Mouse (Mus musculus) embryonic facial prominence, embryonic 10.5 days (tissue): ENCODE data around the gene Rexo5. TPM values are rescaled to one million over a fixed set of nuclear protein-coding genes. Genes with fewer than 3 reads are reported as not detected.
A peak's percentile ranks its signal among the peaks of the same experiment; 100 is the strongest.

ENCODE experiments used
- DNase-seq: peaks from one replicate; pipeline ENCODE4 v3.0.0-alpha.2; 2017; ENCODE audit warnings: low spot score
- H3K27ac ChIP-seq: fragments of 300-500 bp; sonication (generic); replicated peaks from 2 replicates; pipeline ENCODE4 v1.5.1; 2016; ENCODE audit warnings: mild to moderate bottlenecking
- H3K27me3 ChIP-seq: fragments of 300-500 bp; sonication (generic); replicated peaks from 2 replicates; pipeline ENCODE4 v1.6.1; 2016; ENCODE audit warnings: low read depth, mild to moderate bottlenecking; ENCODE audit not compliant: poor library complexity, severe bottlenecking
- H3K36me3 ChIP-seq: fragments of 300-500 bp; sonication (generic); replicated peaks from 2 replicates; pipeline ENCODE4 v1.6.1; 2016; ENCODE audit warnings: mild to moderate bottlenecking, moderate library complexity
- H3K4me1 ChIP-seq: fragments of 300-500 bp; sonication (generic); 2 replicates; pipeline ENCODE4 v1.6.1; 2016
- H3K4me3 ChIP-seq: fragments of 300-500 bp; sonication (generic); 2 replicates; pipeline ENCODE4 v1.5.1; 2016; ENCODE audit warnings: mild to moderate bottlenecking, moderate library complexity
- H3K9me3 ChIP-seq: fragments of 300-500 bp; sonication (generic); 2 replicates; pipeline ENCODE4 v1.6.1; 2016; ENCODE audit warnings: mild to moderate bottlenecking
- WGBS: fragments of 180-500 bp; shearing (Covaris S2); methylation state at CpG from one replicate; pipeline ENCODE4 v1.1.7; 2016; 5-methylcytosine and 5-hydroxymethylcytosine counted together
- polyA plus RNA-seq: library from polyadenylated mRNA; unstranded; fragments of >200 nt; fragmentation: Nextera tagmentation; extraction: Ambion mirVana; gene quantifications from 2 replicates; pipeline ENCODE4 v1.2.1, GENCODE M21; 2016

Gene Rexo5
- polyA plus RNA-seq, 1 experiment from 2014 or later, result 27.1 TPM

- H3K4me1 ChIP-seq, result no peaks in the 10 kb centered on the region
- no peak overlapping the region for H3K27ac ChIP-seq
- H3K9me3 ChIP-seq, result no peaks in the 10 kb centered on the region
- DNase-seq, result no peak
- no peaks in the 10 kb centered on the region for H3K27me3 ChIP-seq
- no peak overlapping the region for H3K4me3 ChIP-seq
- peaks cover 59% of the 10 kb centered on the region for H3K36me3 ChIP-seq
- 84% methylated on average over 5 of the region's 5 CpGs for WGBS
Observed at GRCm38 (mm10) chr7:119850737-119851136, 56.9 kb downstream of the Rexo5 start.

- DNase-seq, result no peak
Observed at GRCm38 (mm10) chr7:119852494-119852893, 58.7 kb downstream of the Rexo5 start.

GRCm38 (mm10) chr7:119853186-119853585, 59.4 kb downstream of the Rexo5 start:
- Histone ChIP-seq H3K36me3 (peaks cover 69% of the 10 kb centered on the region), H3K9me3 (no peaks in the 10 kb centered on the region), H3K4me1 (no peaks in the 10 kb centered on the region), H3K27ac (no peak overlapping the region), H3K4me3 (no peak overlapping the region), H3K27me3 (no peaks in the 10 kb centered on the region)
- WGBS, result 97% methylated on average over 1 of the region's 1 CpGs
- no peak for DNase-seq

More at GRCm38 (mm10) chr7:119852494-119852893, 58.7 kb downstream of the Rexo5 start:
- no peaks in the 10 kb centered on the region for H3K27me3 ChIP-seq
- no peak overlapping the region for H3K27ac ChIP-seq
- no peak overlapping the region for H3K4me3 ChIP-seq
- no peaks in the 10 kb centered on the region for H3K9me3 ChIP-seq
- peaks cover 64% of the 10 kb centered on the region for H3K36me3 ChIP-seq
- H3K4me1 ChIP-seq, result no peaks in the 10 kb centered on the region

DNA sequence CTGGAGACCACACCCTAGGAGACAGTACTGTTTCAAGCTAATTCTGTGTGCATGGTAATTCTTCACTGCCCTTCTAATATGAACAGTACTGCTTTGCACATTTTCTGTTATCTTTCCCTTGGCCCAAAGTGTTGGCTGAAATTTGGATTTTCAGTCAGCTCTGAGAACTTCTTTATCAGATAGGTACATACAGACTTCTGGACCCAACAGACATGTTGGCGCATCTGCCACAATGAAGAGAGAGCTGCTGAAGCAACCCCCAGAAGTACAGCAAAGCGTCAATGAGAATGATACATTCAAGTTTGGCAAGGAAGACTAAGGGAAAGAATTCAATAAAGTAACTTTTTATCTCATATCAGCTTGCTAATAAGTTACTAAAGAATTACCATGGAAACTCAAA, 60.6 kb downstream of the Rexo5 start:
- DNase-seq, result no peak
- peaks cover 75% of the 10 kb centered on the region for H3K36me3 ChIP-seq
- no peaks in the 10 kb centered on the region for H3K27me3 ChIP-seq
- H3K27ac ChIP-seq, result no peak overlapping the region
- no peaks in the 10 kb centered on the region for H3K9me3 ChIP-seq
- H3K4me1 ChIP-seq, result no peaks in the 10 kb centered on the region
- no peak overlapping the region for H3K4me3 ChIP-seq
- WGBS, result 93% methylated on average over 2 of the region's 2 CpGs

DNA sequence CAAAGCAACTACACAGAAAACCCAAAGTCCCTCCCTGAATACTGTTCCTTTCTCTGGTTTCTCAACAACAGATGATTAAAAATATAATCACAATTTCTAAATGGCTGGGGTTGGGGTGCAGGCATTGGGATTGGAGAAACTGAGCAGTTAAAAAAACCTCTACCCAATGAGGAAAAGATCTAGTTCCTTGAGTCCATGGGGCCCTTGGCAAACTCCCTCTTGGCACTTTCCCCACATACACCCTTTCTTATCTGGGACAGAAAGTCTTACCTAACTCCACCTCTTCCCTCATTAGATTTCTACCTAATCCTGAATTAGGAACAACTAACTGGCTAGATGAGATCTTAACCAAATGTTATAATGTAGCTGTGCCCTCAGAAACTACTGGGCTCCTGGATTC, 61.2 kb downstream of the Rexo5 start:
- DNase-seq, result no peak
- Histone ChIP-seq H3K4me1 (peaks cover 5% of the 10 kb centered on the region), H3K27me3 (no peaks in the 10 kb centered on the region), H3K4me3 (no peak overlapping the region), H3K27ac (no peak overlapping the region), H3K9me3 (no peaks in the 10 kb centered on the region), H3K36me3 (peaks cover 73% of the 10 kb centered on the region)

GRCm38 (mm10) chr7:119859476-119859875, 65.7 kb downstream of the Rexo5 start:
- Histone ChIP-seq H3K9me3 (no peaks in the 10 kb centered on the region), H3K27me3 (no peaks in the 10 kb centered on the region), H3K27ac (peak overlapping the region; percentile 51; the same call in 1 of the 2 replicates), H3K4me1 (peaks cover 32% of the 10 kb centered on the region), H3K4me3 (no peak overlapping the region), H3K36me3 (peaks cover 49% of the 10 kb centered on the region)
- 78% methylated on average over 6 of the region's 6 CpGs for WGBS
- peak; percentile 10 for DNase-seq

DNA sequence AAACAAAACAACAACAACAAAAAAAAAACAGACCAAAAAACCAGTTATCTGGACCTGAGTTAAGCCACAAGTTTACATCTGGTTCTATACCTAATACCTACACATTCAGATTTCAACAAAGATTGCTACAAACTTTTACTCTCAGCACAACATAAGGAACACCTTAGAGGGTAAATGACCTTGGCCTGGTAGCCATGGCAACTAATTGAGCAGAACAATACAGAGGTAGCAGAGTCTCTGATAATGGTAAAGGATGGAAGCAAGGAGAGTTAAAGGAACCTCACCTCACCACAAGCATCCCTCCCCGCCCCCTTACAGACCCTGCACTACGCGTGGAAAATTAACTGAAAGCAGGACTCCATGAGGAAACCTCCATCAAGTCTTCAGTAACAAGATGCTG, 66.3 kb downstream of the Rexo5 start:
- Histone ChIP-seq H3K27ac (peak overlapping the region; percentile 24; the same call in 1 of the 2 replicates), H3K4me3 (no peak overlapping the region), H3K4me1 (peaks cover 32% of the 10 kb centered on the region), H3K27me3 (no peaks in the 10 kb centered on the region), H3K36me3 (peaks cover 43% of the 10 kb centered on the region), H3K9me3 (no peaks in the 10 kb centered on the region)
- WGBS, result 78% methylated on average over 3 of the region's 3 CpGs
- DNase-seq, result peak; percentile 9

GRCm38 (mm10) chr7:119860554-119860953, 66.7 kb downstream of the Rexo5 start:
- Histone ChIP-seq H3K9me3 (no peaks in the 10 kb centered on the region), H3K4me3 (no peak overlapping the region), H3K27ac (peak overlapping the region; percentile 24), H3K36me3 (peaks cover 43% of the 10 kb centered on the region), H3K4me1 (peaks cover 32% of the 10 kb centered on the region), H3K27me3 (no peaks in the 10 kb centered on the region)
- DNase-seq, result no peak
- WGBS, result 87% methylated on average over 2 of the region's 2 CpGs

GRCm38 (mm10) chr7:119860971-119861334, 67.1 kb downstream of the Rexo5 start:
- peak overlapping the region; percentile 84 for H3K27ac ChIP-seq
- H3K9me3 ChIP-seq, result no peaks in the 10 kb centered on the region
- H3K4me3 ChIP-seq, result no peak overlapping the region
- H3K27me3 ChIP-seq, result no peaks in the 10 kb centered on the region
- H3K4me1 ChIP-seq, result peaks cover 32% of the 10 kb centered on the region
- DNase-seq, result no peak
- H3K36me3 ChIP-seq, result peaks cover 43% of the 10 kb centered on the region

- WGBS, result 35% methylated on average over 6 of the region's 6 CpGs
- no peaks in the 10 kb centered on the region for H3K9me3 ChIP-seq
- H3K4me3 ChIP-seq, result peak overlapping the region; percentile 20; the same call in 1 of the 2 replicates
- peak; percentile 82 for DNase-seq
- no peaks in the 10 kb centered on the region for H3K27me3 ChIP-seq
- H3K27ac ChIP-seq, result peak overlapping the region; percentile 84
- peaks cover 39% of the 10 kb centered on the region for H3K36me3 ChIP-seq
- H3K4me1 ChIP-seq, result peaks cover 32% of the 10 kb centered on the region
Observed at GRCm38 (mm10) chr7:119861335-119862091, 67.7 kb downstream of the Rexo5 start.

- H3K36me3 ChIP-seq, result peaks cover 32% of the 10 kb centered on the region
- peaks cover 32% of the 10 kb centered on the region for H3K4me1 ChIP-seq
- no peaks in the 10 kb centered on the region for H3K9me3 ChIP-seq
- no peaks in the 10 kb centered on the region for H3K27me3 ChIP-seq
- 64% methylated on average over 1 of the region's 1 CpGs for WGBS
- no peak overlapping the region for H3K4me3 ChIP-seq
- no peak for DNase-seq
- H3K27ac ChIP-seq, result peak overlapping the region; percentile 84
Observed at GRCm38 (mm10) chr7:119862167-119862566, 68.4 kb downstream of the Rexo5 start.

- Histone ChIP-seq H3K36me3 (peaks cover 14% of the 10 kb centered on the region), H3K9me3 (no peaks in the 10 kb centered on the region), H3K27ac (no peak overlapping the region), H3K4me3 (no peak overlapping the region), H3K27me3 (no peaks in the 10 kb centered on the region), H3K4me1 (peaks cover 34% of the 10 kb centered on the region)
- WGBS, result 88% methylated on average over 5 of the region's 5 CpGs
- DNase-seq, result no peak
Observed at GRCm38 (mm10) chr7:119864500-119864899, 70.7 kb downstream of the Rexo5 start.

DNA sequence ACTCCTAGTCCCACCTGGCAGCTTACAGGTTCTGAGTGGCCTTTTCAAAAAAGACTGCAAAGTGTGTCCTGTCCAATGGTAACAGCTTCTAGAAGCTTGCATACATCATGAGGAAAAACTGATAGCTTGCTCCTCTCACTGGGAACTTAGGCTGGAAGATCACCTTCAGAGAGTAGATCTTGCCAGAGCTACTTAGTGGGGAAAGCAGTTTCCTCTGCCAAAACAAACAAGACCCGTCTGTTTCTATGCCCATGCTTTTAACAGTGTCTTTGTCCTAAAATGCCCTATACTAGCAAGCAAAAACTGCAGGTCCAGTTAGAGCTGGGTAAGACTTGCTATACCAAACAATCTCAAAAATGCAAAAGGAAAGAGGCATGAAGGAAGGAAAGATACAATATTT, 72.3 kb downstream of the Rexo5 start:
- Histone ChIP-seq H3K27me3 (no peaks in the 10 kb centered on the region), H3K4me1 (peaks cover 20% of the 10 kb centered on the region), H3K9me3 (no peaks in the 10 kb centered on the region), H3K36me3 (peaks cover 17% of the 10 kb centered on the region; the same call in 1 of the 2 replicates), H3K4me3 (no peak overlapping the region), H3K27ac (no peak overlapping the region)
- 75% methylated on average over 1 of the region's 1 CpGs for WGBS
- DNase-seq, result no peak
